Mouse (Mus musculus) liver, adult 2 months (tissue): ENCODE measurements around the gene Lrrfip1.

ENCODE experiments used
- CTCF ChIP-seq: fragments of 200-500 bp; IDR thresholded peaks from 2 replicates; pipeline ENCODE4 v1.5.1; 2011; ENCODE audit warnings: low read depth, low read length, control low read depth
- POLR2A ChIP-seq: fragments of 200-500 bp; IDR thresholded peaks from 2 replicates; pipeline ENCODE4 v1.6.1; 2011; ENCODE audit warnings: low read length, control low read depth; ENCODE audit not compliant: insufficient read depth; ENCODE audit errors: extremely low read depth

DNA sequence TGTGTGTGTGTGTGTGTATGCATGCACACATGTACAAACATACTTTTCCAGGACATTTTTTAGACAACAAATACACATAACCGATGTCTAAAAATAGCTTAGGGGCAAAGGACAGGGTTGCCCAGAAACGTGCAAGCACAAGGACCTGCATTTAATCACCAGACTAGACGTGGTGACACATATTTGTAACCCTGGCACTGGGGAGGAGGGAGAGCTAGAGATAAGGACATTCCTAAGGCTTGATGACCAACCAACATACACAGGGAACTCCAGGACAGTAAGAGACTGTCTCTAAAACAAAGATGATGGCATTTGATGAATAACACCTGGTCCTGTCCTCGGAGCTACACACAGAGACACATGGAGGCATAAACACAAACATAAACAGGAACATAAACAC lies 110.8 kb downstream of the Lrrfip1 start:
- TF ChIP-seq CTCF (no peak), POLR2A (no peak)
